ENCODE assay signal across 9 mouse cellular contexts in genomic region chr2:13682488-13683204, GRCm38 (mm10).
A peak's percentile ranks its signal among the peaks of the same experiment; 100 is the strongest.
DNase-seq lines count a peak whose midpoint lies in the region; ATAC-seq lines count a peak whose summit lies in the region.
"Had no signal": no experiment of that assay in that cellular context is flagged by ENCODE, and none has a peak within 500 bp of the region (broad histone marks: within the 10 kb centered on the region; RNA-seq: fewer than 3 reads in every experiment).

No protein-coding gene starts in this region.

- DNase-seq in heart, adult 9 months (ENCODE audit: low spot score in 2 of 2) = peak; percentile 5 to 11
- peak; percentile 59 for DNase-seq in midbrain, embryonic 14.5 days
- no peak for DNase-seq in midbrain, embryonic 11.5 days (ENCODE audit: low spot score, missing footprints)
- DNase-seq in frontal cortex, adult 2 months (ENCODE audit: extremely low spot score in 1 of 2, low spot score in 1 of 2) = no peak
- DNase-seq: kidney, postnatal 14 days; liver had no signal

- no peak overlapping the region for H3K9ac ChIP-seq in heart, embryonic 11.5 days (ENCODE audit: low read depth, low read length)
- no peak overlapping the region for H3K9ac ChIP-seq in midbrain, embryonic 14.5 days (replicated peaks; ENCODE audit: low read length)
- no peak overlapping the region for H3K9ac ChIP-seq in midbrain, embryonic 11.5 days (ENCODE audit: low read length)
- H3K9ac ChIP-seq in hindbrain, embryonic 16.5 days (ENCODE audit: low read depth, low read length) = no peak overlapping the region
- H3K9ac ChIP-seq in neural tube, embryonic 14.5 days (replicated peaks; ENCODE audit: low read depth, low read length) = no peak overlapping the region

- no peak overlapping the region for H3K4me2 ChIP-seq in heart, embryonic 11.5 days
- H3K4me2 ChIP-seq in midbrain, embryonic 14.5 days (ENCODE audit: low read length) = no peak overlapping the region
- no peak overlapping the region for H3K4me2 ChIP-seq in midbrain, embryonic 11.5 days
- no peak overlapping the region for H3K4me2 ChIP-seq in hindbrain, embryonic 16.5 days (ENCODE audit: low read length)
- no peak overlapping the region for H3K4me2 ChIP-seq in neural tube, embryonic 14.5 days (ENCODE audit: low read depth, low read length)

- H3K36me3 ChIP-seq in heart, embryonic 11.5 days (ENCODE audit: control insufficient read depth, insufficient read depth, low read length) = no peaks in the 10 kb centered on the region
- no peaks in the 10 kb centered on the region for H3K36me3 ChIP-seq in midbrain, embryonic 14.5 days (ENCODE audit: control insufficient read depth, insufficient read depth, low read length)
- no peaks in the 10 kb centered on the region for H3K36me3 ChIP-seq in midbrain, embryonic 11.5 days (ENCODE audit: control insufficient read depth, insufficient read depth, low read length)
- no peaks in the 10 kb centered on the region for H3K36me3 ChIP-seq in hindbrain, embryonic 16.5 days (ENCODE audit: control insufficient read depth, insufficient read depth, low read length)
- H3K36me3 ChIP-seq in neural tube, embryonic 14.5 days (ENCODE audit: control insufficient read depth, insufficient read depth, low read length) = no peaks in the 10 kb centered on the region

- H3K27ac ChIP-seq in heart, embryonic 11.5 days (ENCODE audit: low read depth, low read length) = no peak overlapping the region
- H3K27ac ChIP-seq in midbrain, embryonic 14.5 days (replicated peaks; ENCODE audit: low read depth, low read length) = no peak overlapping the region
- H3K27ac ChIP-seq in midbrain, embryonic 11.5 days (ENCODE audit: low read depth, low read length) = no peak overlapping the region
- no peak overlapping the region for H3K27ac ChIP-seq in hindbrain, embryonic 16.5 days (ENCODE audit: low read depth, low read length)
- H3K27ac ChIP-seq in neural tube, embryonic 14.5 days (ENCODE audit: low read depth, low read length) = no peak overlapping the region

- H3K4me3 ChIP-seq in heart, embryonic 11.5 days (ENCODE audit: low read depth, low read length) = no peak overlapping the region
- H3K4me3 ChIP-seq in midbrain, embryonic 14.5 days (replicated peaks; ENCODE audit: low read depth, low read length) = no peak overlapping the region
- H3K4me3 ChIP-seq in midbrain, embryonic 11.5 days (ENCODE audit: low read depth, low read length) = no peak overlapping the region
- no peak overlapping the region for H3K4me3 ChIP-seq in hindbrain, embryonic 16.5 days (ENCODE audit: low read length)
- H3K4me3 ChIP-seq in neural tube, embryonic 14.5 days (ENCODE audit: low read depth, low read length) = no peak overlapping the region

- no peaks in the 10 kb centered on the region for H3K9me3 ChIP-seq in heart, embryonic 11.5 days (replicated peaks; ENCODE audit: control insufficient read depth, low read length)
- H3K9me3 ChIP-seq in midbrain, embryonic 14.5 days (ENCODE audit: control insufficient read depth, low read length) = no peaks in the 10 kb centered on the region
- no peaks in the 10 kb centered on the region for H3K9me3 ChIP-seq in midbrain, embryonic 11.5 days (ENCODE audit: control insufficient read depth, low read length)
- H3K9me3 ChIP-seq in hindbrain, embryonic 16.5 days (ENCODE audit: control insufficient read depth, low read length) = no peaks in the 10 kb centered on the region
- H3K9me3 ChIP-seq in neural tube, embryonic 14.5 days (ENCODE audit: control insufficient read depth, low read length) = no peaks in the 10 kb centered on the region

- ATAC-seq in heart, embryonic 11.5 days (replicated peaks; ENCODE audit: insufficient number of reproducible peaks, low FRiP score, low TSS enrichment) = no peak
- ATAC-seq in midbrain, embryonic 14.5 days (ENCODE audit: low FRiP score, low TSS enrichment) = peak; percentile 34; the same call in 1 of the 2 replicates
- ATAC-seq in midbrain, embryonic 11.5 days (ENCODE audit: low FRiP score) = no peak
- ATAC-seq in hindbrain, embryonic 16.5 days = peak; percentile 85
- peak; percentile 86; the same call in 1 of the 2 replicates for ATAC-seq in neural tube, embryonic 14.5 days (ENCODE audit: low read depth)

- H3K4me1 ChIP-seq in heart, embryonic 11.5 days (ENCODE audit: control insufficient read depth, insufficient read depth, low read length) = no peaks in the 10 kb centered on the region
- no peaks in the 10 kb centered on the region for H3K4me1 ChIP-seq in midbrain, embryonic 14.5 days (ENCODE audit: control insufficient read depth, insufficient read depth, low read length)
- H3K4me1 ChIP-seq in midbrain, embryonic 11.5 days (ENCODE audit: control insufficient read depth, insufficient read depth, low read length) = no peaks in the 10 kb centered on the region
- no peaks in the 10 kb centered on the region for H3K4me1 ChIP-seq in hindbrain, embryonic 16.5 days (ENCODE audit: control insufficient read depth, insufficient read depth, low read depth, low read length)
- no peaks in the 10 kb centered on the region for H3K4me1 ChIP-seq in neural tube, embryonic 14.5 days (ENCODE audit: control insufficient read depth, insufficient read depth, low read length)

- WGBS in heart, embryonic 11.5 days (ENCODE audit: insufficient replicate concordance) = 81% methylated on average over 4 of the region's 4 CpGs
- 77% methylated on average over 4 of the region's 4 CpGs for WGBS in midbrain, embryonic 14.5 days
- 90% methylated on average over 4 of the region's 4 CpGs for WGBS in midbrain, embryonic 11.5 days
- 42% methylated on average over 4 of the region's 4 CpGs for WGBS in hindbrain, embryonic 16.5 days
- WGBS in neural tube, embryonic 14.5 days = 49% methylated on average over 4 of the region's 4 CpGs

- no peaks in the 10 kb centered on the region for H3K27me3 ChIP-seq in heart, embryonic 11.5 days (ENCODE audit: control insufficient read depth, insufficient read depth, low read length)
- no peaks in the 10 kb centered on the region for H3K27me3 ChIP-seq in midbrain, embryonic 14.5 days (ENCODE audit: control insufficient read depth, insufficient read depth, low read length)
- H3K27me3 ChIP-seq in midbrain, embryonic 11.5 days (ENCODE audit: control insufficient read depth, insufficient read depth, low read length) = no peaks in the 10 kb centered on the region
- no peaks in the 10 kb centered on the region for H3K27me3 ChIP-seq in hindbrain, embryonic 16.5 days (replicated peaks; ENCODE audit: control insufficient read depth, insufficient read depth, low read length)
- H3K27me3 ChIP-seq in neural tube, embryonic 14.5 days (ENCODE audit: control insufficient read depth, insufficient read depth, low read length) = no peaks in the 10 kb centered on the region

Comparison
In these comparisons a context has a peak if more than half of its experiments do, and no peak if none do; other contexts are left out.
1. DNase-seq: peak in heart, adult 9 months (2 of 2) and midbrain, embryonic 14.5 days (single experiment); none in midbrain, embryonic 11.5 days (single experiment) and frontal cortex, adult 2 months (0 of 2).
2. ATAC-seq: peak in midbrain, embryonic 14.5 days (single experiment), hindbrain, embryonic 16.5 days (single experiment) and neural tube, embryonic 14.5 days (single experiment); none in heart, embryonic 11.5 days (single experiment) and midbrain, embryonic 11.5 days (single experiment).